Mouse (Mus musculus) lung, postnatal 0 days (tissue): ENCODE data around the gene F9. TPM values are rescaled to one million over a fixed set of nuclear protein-coding genes. Genes with fewer than 3 reads are reported as not detected.
"Not testable (repeated sequence)": the region's sequence is repeated elsewhere in the genome, so short reads cannot be mapped to it uniquely, and the experiment has no call there.

ENCODE experiments used
- ATAC-seq: fragments of 200-750 bp; cut with Nextera tagmentation; 2 replicates; pipeline ENCODE4 v1.8.0; 2017; ENCODE audit warnings: moderate library complexity
- DNase-seq: peaks from one replicate; pipeline ENCODE4 v3.0.0-alpha.2; 2016; ENCODE audit warnings: low spot score
- H3K27ac ChIP-seq: fragments of 300-500 bp; sonication (generic); 2 replicates; pipeline ENCODE4 v1.5.1; 2014; ENCODE audit warnings: antibody characterized with exemption, mild to moderate bottlenecking, low read length, mixed read lengths
- H3K27me3 ChIP-seq: fragments of 300-500 bp; sonication (generic); replicated peaks from 2 replicates; pipeline ENCODE4 v1.6.1; 2014; ENCODE audit warnings: low read length, mixed read lengths; ENCODE audit not compliant: insufficient read depth
- H3K36me3 ChIP-seq: fragments of 300-500 bp; sonication (generic); 2 replicates; pipeline ENCODE4 v1.6.1; 2014; ENCODE audit warnings: low read length, mixed read lengths; ENCODE audit not compliant: insufficient read depth
- H3K4me1 ChIP-seq: fragments of 300-500 bp; sonication (generic); 2 replicates; pipeline ENCODE4 v1.6.1; 2014; ENCODE audit warnings: antibody characterized with exemption, low read depth, low read length, mixed read lengths; ENCODE audit not compliant: insufficient read depth
- H3K4me2 ChIP-seq: fragments of 300-500 bp; sonication (generic); replicated peaks from 2 replicates; pipeline ENCODE4 v1.6.1; 2014; ENCODE audit warnings: low read depth, mild to moderate bottlenecking, low read length, moderate library complexity, mixed read lengths
- H3K4me3 ChIP-seq: fragments of 300-500 bp; sonication (generic); 2 replicates; pipeline ENCODE4 v1.5.1; 2014; ENCODE audit warnings: low read depth, low read length
- H3K9ac ChIP-seq: fragments of 300-500 bp; sonication (generic); replicated peaks from 2 replicates; pipeline ENCODE4 v1.6.1; 2014; ENCODE audit warnings: low read depth, mild to moderate bottlenecking
- H3K9me3 ChIP-seq: fragments of 300-500 bp; sonication (generic); 2 replicates; pipeline ENCODE4 v1.6.1; 2016; ENCODE audit warnings: low read length, mixed read lengths
- CTCF ChIP-seq: IDR thresholded peaks from 2 replicates; pipeline ENCODE4 v1.5.1; 2016; ENCODE audit warnings: antibody characterized with exemption, mild to moderate bottlenecking
- EP300 ChIP-seq: IDR thresholded peaks from 2 replicates; pipeline ENCODE4 v1.6.1; 2016; ENCODE audit warnings: antibody characterized with exemption, mild to moderate bottlenecking, control low read depth
- WGBS: fragments of 180-500 bp; shearing (Covaris S2); extraction: QIAGEN DNeasy Blood & Tissue Kit; methylation state at CpG from one replicate; pipeline ENCODE4 v1.1.7; 2014; 5-methylcytosine and 5-hydroxymethylcytosine counted together
- polyA plus RNA-seq: library from polyadenylated mRNA; unstranded; fragments of >200 nt; fragmentation: Nextera tagmentation; extraction: Ambion mirVana; gene quantifications from 2 replicates; pipeline ENCODE4 v1.2.1, GENCODE M21; 2015

F9 gene
- not detected in 2 replicates for polyA plus RNA-seq

DNA sequence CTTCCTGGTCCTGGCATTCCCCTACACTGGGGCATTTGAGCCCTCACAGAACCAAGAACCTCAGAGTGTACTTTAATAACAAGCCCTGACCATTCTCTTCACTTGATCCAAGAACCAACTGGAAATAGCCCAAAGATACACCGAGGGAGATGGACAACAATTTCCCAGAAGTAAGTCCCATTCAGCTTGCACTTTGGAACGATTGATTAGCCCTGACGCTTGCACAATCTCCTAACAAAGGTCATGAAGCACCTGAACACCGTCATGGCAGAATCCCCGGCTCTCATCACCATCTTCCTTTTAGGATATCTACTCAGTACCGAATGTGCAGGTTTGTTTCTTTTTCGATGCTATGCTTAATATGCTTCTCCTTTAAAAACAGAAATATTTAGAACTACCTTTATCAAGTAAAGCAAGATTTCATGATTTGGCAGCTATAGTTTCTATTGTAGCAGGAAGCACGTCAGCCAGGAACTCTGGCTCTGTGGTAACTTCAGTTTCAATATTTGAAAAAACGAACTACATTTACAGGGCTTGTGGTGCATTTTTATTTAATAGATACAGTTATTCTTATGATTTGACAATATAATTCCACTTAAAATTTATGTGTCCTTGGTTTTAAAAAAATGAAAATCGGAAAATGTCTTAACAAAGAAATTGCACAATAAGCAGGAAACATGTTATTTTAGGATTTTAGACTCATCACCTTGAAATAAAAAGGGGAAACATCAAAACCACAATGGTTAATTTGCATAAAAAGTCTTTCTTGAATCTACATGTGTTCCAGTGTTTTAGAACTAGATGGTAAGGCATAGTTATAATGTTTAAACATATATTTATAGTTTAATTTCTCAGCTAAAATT lies at the start of gene F9:
TSS of gene F9 (plus strand) at position 244 of the 863 bp plus-strand sequence.
- Histone ChIP-seq H3K27me3 (no peaks in the 10 kb centered on the region), H3K9me3 (no peaks in the 10 kb centered on the region), H3K36me3 (no peaks in the 10 kb centered on the region), H3K4me1 (no peaks in the 10 kb centered on the region), H3K27ac (no peak within 1 kb of the TSS), H3K4me3 (no peak within 1 kb of the TSS), H3K4me2 (no peak within 1 kb of the TSS), H3K9ac (no peak within 1 kb of the TSS)
- DNase-seq, result no peak
- 79% methylated on average over 10 of the region's 10 CpGs for WGBS
- ATAC-seq, result no peak
- no peak for TF ChIP-seq EP300
- TF ChIP-seq CTCF, result no peak

- H3K4me3 ChIP-seq, H3K4me2 ChIP-seq, H3K9me3 ChIP-seq, DNase-seq, H3K27me3 ChIP-seq, H3K4me1 ChIP-seq, H3K27ac ChIP-seq, ATAC-seq, H3K9ac ChIP-seq, H3K36me3 ChIP-seq: not testable (repeated sequence)
Measured at GRCm38 (mm10) chrX:59969767-59970166, 29.5 kb upstream of the F9 start.

GRCm38 (mm10) chrX:60000084-60000443 lies 800 bp downstream of the F9 start:
- H3K4me1 ChIP-seq, result no peaks in the 10 kb centered on the region
- DNase-seq, result no peak
- WGBS, result 65% methylated on average over 3 of the region's 3 CpGs
- H3K9me3 ChIP-seq, result no peaks in the 10 kb centered on the region
- no peak overlapping the region for H3K27ac ChIP-seq
- no peak overlapping the region for H3K4me3 ChIP-seq
- H3K27me3 ChIP-seq, result no peaks in the 10 kb centered on the region
- TF ChIP-seq CTCF, result no peak
- TF ChIP-seq EP300, result no peak
- no peak overlapping the region for H3K9ac ChIP-seq
- H3K4me2 ChIP-seq, result no peak overlapping the region
- ATAC-seq, result no peak
- H3K36me3 ChIP-seq, result no peaks in the 10 kb centered on the region

DNA sequence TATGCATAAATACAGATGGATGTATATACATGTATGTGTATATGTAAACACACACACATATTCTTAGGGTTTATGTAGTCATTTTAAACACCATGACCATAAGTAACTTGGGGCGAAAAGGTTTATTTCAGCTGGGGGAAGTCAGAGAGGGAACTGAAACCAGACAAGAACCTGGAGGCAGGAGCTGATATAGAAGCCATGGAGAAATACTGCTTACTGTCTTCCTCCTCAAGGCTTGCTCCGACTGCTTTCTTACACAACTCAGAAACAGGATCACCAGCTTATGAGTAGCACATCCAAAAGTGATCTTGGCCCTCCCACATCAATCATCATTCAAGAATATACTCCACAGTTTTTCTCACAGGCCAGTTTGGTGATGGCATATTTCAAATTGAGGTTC lies 2.2 kb downstream of the F9 start:
- peak; percentile 5 for DNase-seq
- TF ChIP-seq EP300 (no peak), CTCF (no peak)
- H3K27me3 ChIP-seq, result no peaks in the 10 kb centered on the region
- H3K9me3 ChIP-seq, result no peaks in the 10 kb centered on the region
- WGBS, result 82% methylated on average over 2 of the region's 2 CpGs
- no peaks in the 10 kb centered on the region for H3K36me3 ChIP-seq
- no peak for ATAC-seq
- H3K4me1 ChIP-seq, result no peaks in the 10 kb centered on the region
- no peak overlapping the region for H3K4me3 ChIP-seq
- no peak overlapping the region for H3K9ac ChIP-seq
- no peak overlapping the region for H3K4me2 ChIP-seq
- H3K27ac ChIP-seq, result no peak overlapping the region

DNA sequence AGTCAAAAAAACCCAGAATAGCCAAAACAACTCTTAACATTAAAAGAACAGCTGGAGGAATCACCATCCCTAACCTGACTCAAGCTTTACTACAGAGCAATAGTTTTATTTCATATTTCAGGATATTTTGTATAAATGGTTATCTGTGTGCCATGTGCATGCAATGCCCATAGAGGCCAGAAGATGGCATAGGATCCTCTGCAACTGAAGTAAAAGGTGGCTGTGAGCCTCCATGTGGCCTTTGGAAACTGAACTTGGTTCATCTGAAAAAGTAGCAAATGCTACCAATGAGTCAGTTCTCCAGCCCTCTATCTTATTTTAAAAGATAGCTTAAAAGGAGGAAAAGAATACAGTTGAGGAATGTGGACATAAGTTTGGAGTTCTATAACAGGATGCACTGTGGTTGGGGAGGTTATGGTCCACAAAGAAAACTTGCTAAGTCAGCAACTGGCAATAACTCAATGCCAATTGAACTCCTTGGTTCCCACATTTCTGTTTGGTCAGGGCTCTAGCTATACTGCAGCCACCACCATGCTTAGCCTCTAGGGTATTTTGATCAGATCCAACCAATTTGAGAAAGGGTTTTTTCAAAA lies 13.9 kb downstream of the F9 start:
- no peak overlapping the region for H3K4me3 ChIP-seq
- H3K4me1 ChIP-seq, result no peaks in the 10 kb centered on the region
- no peak overlapping the region for H3K4me2 ChIP-seq
- H3K9me3 ChIP-seq, result no peaks in the 10 kb centered on the region
- ATAC-seq (no peak), DNase-seq (peak; percentile 34)
- no peak overlapping the region for H3K9ac ChIP-seq
- H3K27me3 ChIP-seq, result no peaks in the 10 kb centered on the region
- TF ChIP-seq EP300 (no peak), CTCF (peak; percentile 73)
- H3K27ac ChIP-seq, result no peak overlapping the region
- H3K36me3 ChIP-seq, result no peaks in the 10 kb centered on the region

DNA sequence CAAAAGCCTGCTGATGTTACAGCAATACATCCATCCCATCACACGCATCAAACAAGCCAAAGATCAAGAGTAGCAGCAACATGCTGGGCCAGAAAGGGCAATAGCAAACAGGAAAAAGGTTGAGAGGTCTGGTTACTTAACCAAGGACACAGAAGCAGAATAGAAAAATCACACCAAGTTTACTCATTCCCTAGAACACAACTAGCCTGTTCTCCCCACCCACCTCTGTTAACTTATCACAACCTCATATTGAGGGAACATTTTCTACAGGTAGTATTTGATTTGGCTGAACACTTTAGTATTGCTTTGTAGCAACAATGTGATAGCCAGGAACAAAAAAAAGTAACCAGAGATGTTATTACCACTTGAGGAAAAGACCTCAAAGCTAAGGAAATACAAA lies 15.3 kb downstream of the F9 start:
- H3K36me3 ChIP-seq, result no peaks in the 10 kb centered on the region
- H3K9ac ChIP-seq, result no peak overlapping the region
- H3K9me3 ChIP-seq, result no peaks in the 10 kb centered on the region
- no peak overlapping the region for H3K4me2 ChIP-seq
- no peaks in the 10 kb centered on the region for H3K4me1 ChIP-seq
- H3K27me3 ChIP-seq, result no peaks in the 10 kb centered on the region
- WGBS, result 75% methylated on average over 1 of the region's 1 CpGs
- DNase-seq (no peak), ATAC-seq (no peak)
- TF ChIP-seq EP300, result no peak
- TF ChIP-seq CTCF, result no peak
- H3K4me3 ChIP-seq, result no peak overlapping the region
- H3K27ac ChIP-seq, result no peak overlapping the region
